Mouse (Mus musculus): ENCODE measurements at regions not wholly inside any gene's neighbourhood (a gene's known extent, or its start where the extent isn't known, plus 50 kb on each side); places are given as distances from the start of the nearest gene placed in this dataset.

GRCm38 (mm10) chr5:54212038-54212589 lies 213.8 kb downstream of the Stim2 start:
- ATAC-seq, result no peak
- no peak overlapping the region for H3K27ac ChIP-seq
- no peak overlapping the region for H3K4me3 ChIP-seq (replicated peaks)
- H3K4me1 ChIP-seq (replicated peaks), result 0 out of 2 replicates have a peak, but pooled peaks cover 3% of the 10 kb centered on the region
- WGBS, result 61% methylated on average over 5 of the region's 5 CpGs
- H3K36me3 ChIP-seq, result no peaks in the 10 kb centered on the region
- no peaks in the 10 kb centered on the region for H3K9me3 ChIP-seq
- no peak overlapping the region for H3K9ac ChIP-seq (replicated peaks)
- H3K27me3 ChIP-seq, result no peaks in the 10 kb centered on the region
- no peak overlapping the region for H3K4me2 ChIP-seq (replicated peaks)

GRCm38 (mm10) chr5:54225031-54225430 lies 226.7 kb downstream of the Stim2 start:
- Histone ChIP-seq H3K27ac (no peak overlapping the region), H3K4me2 (replicated peaks) (no peak overlapping the region), H3K9ac (replicated peaks) (no peak overlapping the region), H3K27me3 (no peaks in the 10 kb centered on the region), H3K4me3 (replicated peaks) (no peak overlapping the region), H3K4me1 (replicated peaks) (no peaks in the 10 kb centered on the region), H3K9me3 (no peaks in the 10 kb centered on the region), H3K36me3 (no peaks in the 10 kb centered on the region)
- no peak for ATAC-seq

GRCm38 (mm10) chr5:54234580-54234979 lies 236.3 kb downstream of the Stim2 start:
- no peak overlapping the region for H3K4me3 ChIP-seq (replicated peaks)
- no peak overlapping the region for H3K4me2 ChIP-seq (replicated peaks)
- no peak for ATAC-seq
- 82% methylated on average over 1 of the region's 1 CpGs for WGBS
- no peaks in the 10 kb centered on the region for H3K36me3 ChIP-seq
- no peaks in the 10 kb centered on the region for H3K9me3 ChIP-seq
- H3K27ac ChIP-seq, result no peak overlapping the region
- 0 out of 2 replicates have a peak, but pooled peaks cover 6% of the 10 kb centered on the region for H3K4me1 ChIP-seq (replicated peaks)
- H3K9ac ChIP-seq (replicated peaks), result no peak overlapping the region
- H3K27me3 ChIP-seq, result no peaks in the 10 kb centered on the region

GRCm38 (mm10) chr5:54235226-54235625 lies 236.9 kb downstream of the Stim2 start:
- no peak overlapping the region for H3K4me2 ChIP-seq (replicated peaks)
- WGBS, result 43% methylated on average over 6 of the region's 6 CpGs
- H3K27me3 ChIP-seq, result no peaks in the 10 kb centered on the region
- no peak overlapping the region for H3K9ac ChIP-seq (replicated peaks)
- no peaks in the 10 kb centered on the region for H3K36me3 ChIP-seq
- no peak overlapping the region for H3K4me3 ChIP-seq (replicated peaks)
- 0 out of 2 replicates have a peak, but pooled peaks cover 6% of the 10 kb centered on the region for H3K4me1 ChIP-seq (replicated peaks)
- no peak overlapping the region for H3K27ac ChIP-seq
- ATAC-seq, result no peak
- no peaks in the 10 kb centered on the region for H3K9me3 ChIP-seq

GRCm38 (mm10) chr5:54237226-54237625 lies 238.9 kb downstream of the Stim2 start:
- WGBS, result 91% methylated on average over 2 of the region's 2 CpGs

GRCm38 (mm10) chr5:54238646-54239167 lies 240.4 kb downstream of the Stim2 start:
- 71% methylated on average over 3 of the region's 3 CpGs for WGBS
- Histone ChIP-seq H3K9ac (replicated peaks) (no peak overlapping the region), H3K9me3 (no peaks in the 10 kb centered on the region), H3K27me3 (no peaks in the 10 kb centered on the region), H3K4me1 (replicated peaks) (peaks cover 17% of the 10 kb centered on the region), H3K27ac (no peak overlapping the region), H3K36me3 (no peaks in the 10 kb centered on the region), H3K4me2 (replicated peaks) (no peak overlapping the region), H3K4me3 (replicated peaks) (no peak overlapping the region)
- 0 out of 2 replicates have a peak, but pooled peaks have one; percentile 32 for ATAC-seq

More at GRCm38 (mm10) chr5:54237226-54237625, 238.9 kb downstream of the Stim2 start:
- Histone ChIP-seq H3K4me2 (replicated peaks) (no peak overlapping the region), H3K4me1 (replicated peaks) (peaks cover 17% of the 10 kb centered on the region), H3K27ac (no peak overlapping the region), H3K4me3 (replicated peaks) (no peak overlapping the region), H3K36me3 (no peaks in the 10 kb centered on the region), H3K9ac (replicated peaks) (no peak overlapping the region), H3K9me3 (no peaks in the 10 kb centered on the region), H3K27me3 (no peaks in the 10 kb centered on the region)
- ATAC-seq, result no peak

- no peak overlapping the region for H3K4me2 ChIP-seq (replicated peaks)
- no peak overlapping the region for H3K9ac ChIP-seq (replicated peaks)
- ATAC-seq, result no peak
- WGBS, result 81% methylated on average over 3 of the region's 3 CpGs
- no peaks in the 10 kb centered on the region for H3K36me3 ChIP-seq
- peaks cover 17% of the 10 kb centered on the region for H3K4me1 ChIP-seq (replicated peaks)
- no peak overlapping the region for H3K4me3 ChIP-seq (replicated peaks)
- H3K9me3 ChIP-seq, result no peaks in the 10 kb centered on the region
- no peak overlapping the region for H3K27ac ChIP-seq
- no peaks in the 10 kb centered on the region for H3K27me3 ChIP-seq
These were observed 241.3 kb downstream of the Stim2 start for GRCm38 (mm10) chr5:54239586-54239985.

GRCm38 (mm10) chr5:54241169-54241917 lies 243.0 kb downstream of the Stim2 start:
- peak; percentile 62 for ATAC-seq
- 43% methylated on average over 20 of the region's 20 CpGs for WGBS
- Histone ChIP-seq H3K27me3 (no peaks in the 10 kb centered on the region), H3K9ac (replicated peaks) (no peak overlapping the region), H3K36me3 (no peaks in the 10 kb centered on the region), H3K4me3 (replicated peaks) (no peak overlapping the region), H3K4me1 (replicated peaks) (peaks cover 17% of the 10 kb centered on the region), H3K27ac (0 out of 2 replicates have a peak overlapping the region, but pooled peaks have one; percentile 25), H3K4me2 (replicated peaks) (peak overlapping the region; percentile 6; the same call in 1 of the 2 replicates), H3K9me3 (no peaks in the 10 kb centered on the region)

- no peak overlapping the region for H3K4me2 ChIP-seq (replicated peaks)
- peaks cover 17% of the 10 kb centered on the region for H3K4me1 ChIP-seq (replicated peaks)
- H3K9ac ChIP-seq (replicated peaks), result no peak overlapping the region
- H3K9me3 ChIP-seq, result no peaks in the 10 kb centered on the region
- no peaks in the 10 kb centered on the region for H3K36me3 ChIP-seq
- no peak for ATAC-seq
- no peaks in the 10 kb centered on the region for H3K27me3 ChIP-seq
- 67% methylated on average over 4 of the region's 4 CpGs for WGBS
- peak overlapping the region; percentile 25; the same call in 1 of the 2 replicates for H3K27ac ChIP-seq
- H3K4me3 ChIP-seq (replicated peaks), result no peak overlapping the region
These were observed 243.8 kb downstream of the Stim2 start for GRCm38 (mm10) chr5:54242126-54242525.

GRCm38 (mm10) chr5:54252038-54252437 lies 253.7 kb downstream of the Stim2 start:
- Histone ChIP-seq H3K27me3 (no peaks in the 10 kb centered on the region), H3K36me3 (no peaks in the 10 kb centered on the region), H3K9me3 (no peaks in the 10 kb centered on the region), H3K4me1 (replicated peaks) (peaks cover 5% of the 10 kb centered on the region; the same call in 1 of the 2 replicates), H3K9ac (replicated peaks) (no peak overlapping the region), H3K4me3 (replicated peaks) (no peak overlapping the region), H3K4me2 (replicated peaks) (no peak overlapping the region), H3K27ac (no peak overlapping the region)
- 88% methylated on average over 2 of the region's 2 CpGs for WGBS
- no peak for ATAC-seq

GRCm38 (mm10) chr5:54254005-54254404 lies 255.7 kb downstream of the Stim2 start:
- H3K4me1 ChIP-seq (replicated peaks), result peaks cover 5% of the 10 kb centered on the region; the same call in 1 of the 2 replicates
- no peak overlapping the region for H3K9ac ChIP-seq (replicated peaks)
- no peaks in the 10 kb centered on the region for H3K36me3 ChIP-seq
- no peak overlapping the region for H3K4me3 ChIP-seq (replicated peaks)
- 55% methylated on average over 7 of the region's 7 CpGs for WGBS
- no peaks in the 10 kb centered on the region for H3K27me3 ChIP-seq
- H3K9me3 ChIP-seq, result no peaks in the 10 kb centered on the region
- no peak overlapping the region for H3K4me2 ChIP-seq (replicated peaks)
- H3K27ac ChIP-seq, result no peak overlapping the region
- ATAC-seq, result no peak

- Histone ChIP-seq H3K27ac (no peak overlapping the region), H3K4me1 (replicated peaks) (peaks cover 5% of the 10 kb centered on the region; the same call in 1 of the 2 replicates), H3K36me3 (no peaks in the 10 kb centered on the region), H3K27me3 (no peaks in the 10 kb centered on the region), H3K9me3 (no peaks in the 10 kb centered on the region), H3K4me2 (replicated peaks) (no peak overlapping the region), H3K9ac (replicated peaks) (no peak overlapping the region), H3K4me3 (replicated peaks) (no peak overlapping the region)
- peak; percentile 69; the same call in 1 of the 2 replicates for ATAC-seq
- WGBS, result 11% methylated on average over 1 of the region's 1 CpGs
These were observed 259.9 kb downstream of the Stim2 start for GRCm38 (mm10) chr5:54258087-54258733.

Measured in midbrain, embryonic 13.5 days (tissue).